Mouse (Mus musculus) E14TG2a.4 (cell line): Measurements from ENCODE around the gene Rangap1.

Experiments
- H3K27me3 ChIP-seq: 2 replicates; pipeline ENCODE4 v1.6.1; 2014; ENCODE audit warnings: low read length, control low read depth; ENCODE audit not compliant: insufficient read depth
- H3K36me3 ChIP-seq: 2 replicates; pipeline ENCODE4 v1.6.1; 2014; ENCODE audit warnings: low read length, control low read depth; ENCODE audit not compliant: insufficient read depth
- H3K4me1 ChIP-seq: replicated peaks from 2 replicates; pipeline ENCODE4 v1.6.1; 2014; ENCODE audit warnings: low read depth, low read length, control low read depth
- H3K4me3 ChIP-seq: replicated peaks from 2 replicates; pipeline ENCODE4 v1.5.1; 2014; ENCODE audit warnings: mild to moderate bottlenecking, low read length
- H3K9me3 ChIP-seq: 2 replicates; pipeline ENCODE4 v1.6.1; 2014; ENCODE audit warnings: low read length, control low read depth
- CTCF ChIP-seq: conservative IDR thresholded peaks from 2 replicates; pipeline ENCODE4 v1.5.1; 2014; ENCODE audit warnings: low read length
- NANOG ChIP-seq: IDR thresholded peaks from 2 replicates; pipeline ENCODE4 v1.6.1; 2014; ENCODE audit warnings: borderline replicate concordance, low read length, mixed read lengths
- POU5F1 ChIP-seq: IDR thresholded peaks from 2 replicates; pipeline ENCODE4 v1.6.1; 2014; ENCODE audit warnings: low read length, borderline replicate concordance

Rangap1 gene

DNA sequence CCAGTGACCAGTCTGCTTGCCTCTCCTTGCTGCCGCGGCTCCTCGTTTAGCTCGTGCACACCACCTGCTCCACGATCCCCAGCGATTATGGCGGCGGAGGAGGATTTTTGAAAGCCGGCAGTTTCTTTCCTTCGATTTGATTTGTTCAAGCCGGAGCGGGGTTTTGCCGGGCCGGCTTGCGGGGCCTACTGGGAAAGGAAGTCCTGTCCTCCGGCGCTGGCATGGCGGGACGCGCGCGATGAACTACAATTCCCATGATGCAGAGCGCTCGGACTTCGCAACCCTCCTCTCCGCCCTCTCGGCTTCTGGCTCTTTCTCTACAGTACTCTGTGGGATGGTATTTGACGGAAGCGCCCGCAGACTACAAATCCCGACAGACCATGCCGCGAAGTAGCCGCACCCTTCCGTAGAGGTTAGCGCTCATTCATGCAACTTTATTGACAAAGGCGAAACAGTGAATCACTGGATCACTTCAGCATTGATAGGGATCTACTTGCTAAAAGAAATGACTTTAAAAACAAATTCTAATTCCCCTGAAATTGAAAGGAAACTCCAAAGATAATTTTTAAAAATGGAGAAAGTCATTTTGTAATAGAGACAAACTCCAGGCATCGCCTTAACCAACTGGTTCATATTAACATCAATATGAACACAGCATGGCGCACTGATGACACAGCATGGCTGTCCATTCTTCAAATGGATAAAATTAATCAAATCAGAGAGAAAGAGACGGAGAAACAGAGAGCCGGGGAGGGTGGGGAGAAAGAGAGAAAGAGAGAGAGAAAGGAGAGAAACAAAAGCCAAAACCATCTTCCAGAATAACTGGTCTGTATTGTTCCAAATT lies 15.3 kb downstream of the Rangap1 start:
- H3K9me3 ChIP-seq, result no peaks in the 10 kb centered on the region
- no peak for TF ChIP-seq CTCF
- no peak for TF ChIP-seq POU5F1
- no peak for TF ChIP-seq NANOG

GRCm38 (mm10) chr15:81729241-81729791 lies 16.0 kb downstream of the Rangap1 start:
- TF ChIP-seq NANOG (no peak), POU5F1 (no peak)
- Histone ChIP-seq H3K36me3 (peaks cover 42% of the 10 kb centered on the region), H3K4me1 (peaks cover 50% of the 10 kb centered on the region), H3K27me3 (no peaks in the 10 kb centered on the region), H3K4me3 (peak overlapping the region; percentile 100), H3K9me3 (no peaks in the 10 kb centered on the region)

More for the DNA sequence above, 15.3 kb downstream of the Rangap1 start:
- Histone ChIP-seq H3K4me3 (peak overlapping the region; percentile 100), H3K4me1 (peaks cover 43% of the 10 kb centered on the region), H3K27me3 (no peaks in the 10 kb centered on the region), H3K36me3 (peaks cover 35% of the 10 kb centered on the region)

GRCm38 (mm10) chr15:81725965-81726364 lies 19.4 kb downstream of the Rangap1 start:
- Histone ChIP-seq H3K27me3 (no peaks in the 10 kb centered on the region), H3K4me3 (peak overlapping the region; percentile 100), H3K4me1 (peaks cover 78% of the 10 kb centered on the region), H3K36me3 (peaks cover 76% of the 10 kb centered on the region), H3K9me3 (no peaks in the 10 kb centered on the region)
- TF ChIP-seq NANOG (no peak), CTCF (no peak), POU5F1 (no peak)

GRCm38 (mm10) chr15:81723653-81724052 lies 21.7 kb downstream of the Rangap1 start:
- H3K4me3 ChIP-seq, result no peak overlapping the region
- no peaks in the 10 kb centered on the region for H3K27me3 ChIP-seq
- no peaks in the 10 kb centered on the region for H3K9me3 ChIP-seq
- peaks cover 95% of the 10 kb centered on the region for H3K4me1 ChIP-seq
- TF ChIP-seq NANOG (no peak), POU5F1 (no peak), CTCF (no peak)
- peaks cover 99% of the 10 kb centered on the region for H3K36me3 ChIP-seq

- Histone ChIP-seq H3K4me3 (no peak overlapping the region), H3K9me3 (no peaks in the 10 kb centered on the region), H3K36me3 (peaks cover 99% of the 10 kb centered on the region), H3K27me3 (no peaks in the 10 kb centered on the region), H3K4me1 (peaks cover 91% of the 10 kb centered on the region)
- no peak for TF ChIP-seq NANOG
- TF ChIP-seq POU5F1, result no peak
- TF ChIP-seq CTCF, result no peak
Observed at GRCm38 (mm10) chr15:81722361-81722760, 23.0 kb downstream of the Rangap1 start.

DNA sequence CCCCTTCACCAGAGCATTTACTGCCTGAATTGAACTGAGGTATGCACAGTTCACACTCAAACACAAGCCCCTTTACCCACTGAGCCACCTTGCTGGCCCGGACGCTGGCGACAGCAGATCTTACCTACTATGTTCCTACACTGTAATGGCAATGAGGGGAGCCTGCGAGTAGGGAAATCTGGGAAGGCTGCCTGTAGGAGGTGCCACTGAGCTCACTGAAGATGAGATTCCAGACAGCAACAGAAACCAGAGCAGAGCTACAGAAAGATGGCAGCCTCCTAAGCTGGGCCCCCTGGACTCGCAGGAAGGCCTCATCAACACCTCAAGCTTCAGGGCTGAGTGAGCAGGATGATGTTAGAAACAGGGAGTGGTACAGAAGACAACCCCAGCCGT lies 26.2 kb downstream of the Rangap1 start:
- no peak for TF ChIP-seq POU5F1
- TF ChIP-seq CTCF, result peak; percentile 25; the same call in 1 of the 2 replicates
- no peak for TF ChIP-seq NANOG
- Histone ChIP-seq H3K4me1 (peaks cover 78% of the 10 kb centered on the region), H3K27me3 (no peaks in the 10 kb centered on the region), H3K4me3 (no peak overlapping the region), H3K36me3 (peaks cover 97% of the 10 kb centered on the region), H3K9me3 (no peaks in the 10 kb centered on the region)

DNA sequence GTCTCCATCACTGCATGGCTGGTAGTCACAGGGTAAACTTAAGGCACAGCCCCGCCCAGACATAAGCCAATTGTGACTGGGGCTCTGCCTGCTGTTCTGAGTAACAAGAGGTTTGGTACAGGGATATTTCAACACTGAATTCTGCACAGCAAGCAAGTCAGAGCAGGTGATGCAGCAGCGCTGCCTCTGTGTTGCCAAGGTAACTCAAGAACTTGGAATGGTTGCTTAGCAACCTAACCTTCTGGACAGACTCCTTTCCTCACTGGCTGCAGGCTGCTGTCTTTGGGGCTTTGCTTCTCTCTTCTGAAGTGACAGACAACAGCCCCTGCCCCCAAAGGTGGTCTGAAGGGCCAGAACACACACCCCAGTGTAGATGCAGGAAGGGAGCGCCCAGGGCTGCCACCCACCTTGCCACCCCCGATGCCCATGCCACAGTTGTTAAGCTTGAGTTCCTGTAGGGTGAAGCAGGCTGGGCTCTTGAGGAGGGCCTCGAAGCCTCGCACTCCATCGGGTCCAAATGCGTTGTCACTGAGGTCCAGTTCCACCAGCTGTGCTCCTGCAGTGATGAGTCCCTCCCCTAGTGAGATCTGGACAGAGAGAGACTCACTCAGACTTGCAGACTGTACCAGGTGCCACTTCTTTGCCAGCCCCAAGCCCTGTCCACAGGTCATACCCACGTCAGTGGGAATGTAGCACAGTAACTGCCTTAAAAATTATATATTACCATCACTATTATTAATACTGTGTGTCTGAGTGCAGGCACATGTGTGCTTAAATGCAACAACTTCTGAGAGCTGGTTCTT lies 26.8 kb downstream of the Rangap1 start:
- peaks cover 97% of the 10 kb centered on the region for H3K36me3 ChIP-seq
- H3K4me3 ChIP-seq, result no peak overlapping the region
- peaks cover 78% of the 10 kb centered on the region for H3K4me1 ChIP-seq
- TF ChIP-seq NANOG (no peak), CTCF (no peak), POU5F1 (no peak)
- H3K9me3 ChIP-seq, result no peaks in the 10 kb centered on the region
- no peaks in the 10 kb centered on the region for H3K27me3 ChIP-seq

- Histone ChIP-seq H3K27me3 (no peaks in the 10 kb centered on the region), H3K9me3 (no peaks in the 10 kb centered on the region), H3K4me1 (peaks cover 78% of the 10 kb centered on the region), H3K36me3 (peaks cover 97% of the 10 kb centered on the region), H3K4me3 (no peak overlapping the region)
- TF ChIP-seq NANOG, result no peak
- no peak for TF ChIP-seq CTCF
- no peak for TF ChIP-seq POU5F1
Observed at GRCm38 (mm10) chr15:81713742-81714141, 31.6 kb downstream of the Rangap1 start.
